ENCODE assay signal across 8 mouse cellular contexts in the genomic region with DNA sequence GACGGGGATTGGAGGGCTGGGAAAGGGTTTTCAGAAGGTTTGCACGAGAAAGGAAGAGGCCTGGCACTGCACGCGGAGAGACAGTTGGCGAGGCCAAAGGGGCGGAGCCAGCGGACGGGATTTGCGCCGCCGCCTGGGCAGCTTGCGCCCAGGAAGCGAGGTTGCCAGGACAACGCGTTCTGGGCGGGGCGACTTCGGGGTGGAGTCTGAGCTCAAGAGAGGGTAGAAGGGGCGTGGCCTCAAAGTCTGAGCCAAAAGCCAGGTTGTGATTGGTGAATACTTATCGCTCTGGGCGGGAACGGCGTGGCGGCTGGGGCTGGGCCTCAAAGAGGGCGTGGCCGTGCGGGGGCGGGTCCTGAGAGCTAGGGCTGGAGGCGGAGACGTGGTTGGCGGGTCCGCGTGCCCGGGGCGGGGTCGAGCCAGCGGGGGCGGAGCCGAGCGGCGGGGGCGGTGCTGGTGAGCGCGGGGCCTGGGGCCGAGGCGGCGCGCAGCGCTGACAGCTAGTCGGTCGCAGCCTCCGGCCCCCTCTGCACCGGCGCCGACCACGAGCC. TPM values are rescaled to one million over a fixed set of nuclear protein-coding genes. Genes with fewer than 3 reads are reported as not detected.
DNase-seq lines count a peak whose midpoint lies in the region; ATAC-seq and TF ChIP-seq lines count a peak whose summit lies in the region.

TSS of gene Cyp46a1 (plus strand) at position 487 of the 551 bp plus-strand sequence.

- ATAC-seq in forebrain, postnatal 0 days, result peak; percentile 93
- ATAC-seq in neural tube, embryonic 15.5 days (ENCODE audit: low FRiP score), result peak; percentile 95

- peak within 1 kb of the TSS; percentile 67 for H3K4me3 ChIP-seq in forebrain, postnatal 0 days (ENCODE audit: low read depth, low read length)
- peak within 1 kb of the TSS; percentile 73 for H3K4me3 ChIP-seq in neural tube, embryonic 15.5 days (replicated peaks)

- 4% methylated on average over 55 of the region's 56 CpGs for WGBS in forebrain, postnatal 0 days
- 0% methylated on average over 45 of the region's 56 CpGs for WGBS in neural tube, embryonic 15.5 days

- no peaks in the 10 kb centered on the region for H3K36me3 ChIP-seq in forebrain, postnatal 0 days (ENCODE audit: insufficient read depth)
- H3K36me3 ChIP-seq in neural tube, embryonic 15.5 days, result no peaks in the 10 kb centered on the region

- intact Hi-C loops in heart, postnatal 36 days (cut with DNase I), result no loop called here

- TF ChIP-seq CTCF in forebrain, postnatal 0 days (IDR thresholded peaks at IDR 0.05; ENCODE audit: low read depth), result peak; percentile 31; the same call in 1 of the 2 replicates

- peak; percentile 98 for DNase-seq in MN1 (ENCODE audit: low spot score)
- peak; percentile 99 for DNase-seq in cerebellum, adult 8-10 months
- DNase-seq in forebrain, postnatal 0 days, result peak; percentile 99
- DNase-seq in heart, postnatal 36 days, result peak; percentile 99
- DNase-seq in layer of hippocampus, adult 18-20 months (ENCODE audit: low spot score in 2 of 2), result peak; percentile 100
- peak; percentile 99 for DNase-seq in lung, adult 18-20 months
- peak; percentile 100 for DNase-seq in testis, postnatal 10 days (ENCODE audit: low spot score)

- peaks cover 9% of the 10 kb centered on the region for H3K4me1 ChIP-seq in forebrain, postnatal 0 days (ENCODE audit: insufficient read depth)
- H3K4me1 ChIP-seq in neural tube, embryonic 15.5 days, result peaks cover 22% of the 10 kb centered on the region

- no peaks in the 10 kb centered on the region for H3K9me3 ChIP-seq in forebrain, postnatal 0 days (ENCODE audit: low read length)
- H3K9me3 ChIP-seq in neural tube, embryonic 15.5 days (replicated peaks), result no peaks in the 10 kb centered on the region

- no peaks in the 10 kb centered on the region for H3K27me3 ChIP-seq in forebrain, postnatal 0 days (ENCODE audit: insufficient read depth, low read length)
- H3K27me3 ChIP-seq in neural tube, embryonic 15.5 days (replicated peaks), result peaks cover 2% of the 10 kb centered on the region

- peak within 1 kb of the TSS; percentile 63 for H3K9ac ChIP-seq in forebrain, postnatal 0 days
- peak within 1 kb of the TSS; percentile 66 for H3K9ac ChIP-seq in neural tube, embryonic 15.5 days (replicated peaks)

- peak within 1 kb of the TSS; percentile 87 for H3K27ac ChIP-seq in forebrain, postnatal 0 days (ENCODE audit: low read depth, low read length)
- peak within 1 kb of the TSS; percentile 74 for H3K27ac ChIP-seq in neural tube, embryonic 15.5 days (replicated peaks)

- H3K4me2 ChIP-seq in forebrain, postnatal 0 days (ENCODE audit: low read depth), result peak within 1 kb of the TSS; percentile 98
- H3K4me2 ChIP-seq in neural tube, embryonic 15.5 days, result peak within 1 kb of the TSS; percentile 91

RNA-seq across cellular contexts. Expression of gene Cyp46a1, which starts in this region (rescaled TPM):
- 30.4 and 34.9 TPM in 2 replicates for total RNA-seq in forebrain, postnatal 0 days (2014; rRNA removed)
- polyA plus RNA-seq in forebrain, postnatal 0 days (2015; fragmentation: Nextera tagmentation; extraction: Ambion mirVana), result 41.8 and 49.6 TPM in 2 replicates
- total RNA-seq in heart, postnatal 36 days (2021), result under 1 TPM; 0.41 to 0.44 TPM
- total RNA-seq in layer of hippocampus, adult 18-20 months (2021), result 100 to 1,000 TPM; 159 to 175 TPM
- 29.5 and 33.2 TPM in 2 replicates for polyA plus RNA-seq in neural tube, embryonic 15.5 days (2015; fragmentation: Nextera tagmentation; extraction: Ambion mirVana)

Comparison
In these comparisons a context has a peak if more than half of its experiments do, and no peak if none do; other contexts are left out.
1. Peak in every context shown above with its lines: DNase-seq, ATAC-seq, H3K4me3 ChIP-seq and H3K27ac ChIP-seq.
2. RNA of gene Cyp46a1 (total RNA-seq): 159 to 175 TPM in layer of hippocampus, adult 18-20 months and 30.4 to 34.9 TPM in forebrain, postnatal 0 days; 0.41 to 0.44 TPM in heart, postnatal 36 days; every median in the first group is over 10 times any median in the second.
3. Peak in DNase-seq in heart, postnatal 36 days; RNA of the gene not detected or under 1 TPM.